Mouse (Mus musculus) cerebellum, adult 2 months (tissue): ENCODE measurements around the gene Trappc1.

Source experiments
- CTCF ChIP-seq: fragments of 200-500 bp; IDR thresholded peaks from 2 replicates; pipeline ENCODE4 v1.5.1; 2011; ENCODE audit warnings: low read depth, mild to moderate bottlenecking, control low read depth, low read length, moderate library complexity, borderline replicate concordance; ENCODE audit not compliant: insufficient read depth
- POLR2A ChIP-seq: fragments of 200-500 bp; IDR thresholded peaks from 2 replicates; pipeline ENCODE4 v1.6.1; 2011; ENCODE audit warnings: low read length, control low read depth, borderline replicate concordance; ENCODE audit not compliant: insufficient read depth

- TF ChIP-seq CTCF (no peak), POLR2A (no peak)
Observed at GRCm38 (mm10) chr11:69275650-69276049, 48.1 kb upstream of the Trappc1 start.
